Mouse (Mus musculus) A20 (cell line): ENCODE data around the gene Frs2.
"Not testable (repeated sequence)": the region's sequence is repeated elsewhere in the genome, so short reads cannot be mapped to it uniquely, and the experiment has no call there.

Source experiments
- DNase-seq: peaks from one replicate; pipeline ENCODE4 v3.0.0-alpha.2; 2011; ENCODE audit warnings: low read depth, low spot score

The Frs2 gene

GRCm38 (mm10) chr10:117043497-117044166 is 104.7 kb downstream of the Frs2 start:
- peak; percentile 65 for DNase-seq

GRCm38 (mm10) chr10:117042295-117042694 is 106.0 kb downstream of the Frs2 start:
- no peak for DNase-seq

DNA sequence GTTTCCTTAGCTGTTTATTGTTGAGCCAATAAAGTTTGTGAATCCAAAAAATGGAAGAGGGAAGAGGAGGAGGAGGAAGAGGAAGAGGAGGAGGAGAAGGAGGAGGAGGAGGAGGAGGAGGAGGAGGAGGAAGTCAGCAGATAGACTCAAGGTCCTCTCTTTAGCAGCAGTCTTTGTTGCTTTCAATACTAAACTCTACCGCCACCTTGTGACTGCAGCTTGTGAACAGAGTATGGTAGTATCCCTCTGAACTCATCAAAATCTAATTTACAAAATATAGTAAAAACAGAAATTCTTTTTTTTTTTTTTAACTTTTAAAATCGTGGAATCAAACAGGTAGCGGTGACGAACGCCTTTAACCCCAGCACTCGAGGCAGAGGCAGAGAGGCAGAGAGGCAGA is 108.0 kb downstream of the Frs2 start:
- DNase-seq = peak; percentile 50

GRCm38 (mm10) chr10:117033785-117034184 is 114.5 kb downstream of the Frs2 start:
- DNase-seq = peak; percentile 86

DNA sequence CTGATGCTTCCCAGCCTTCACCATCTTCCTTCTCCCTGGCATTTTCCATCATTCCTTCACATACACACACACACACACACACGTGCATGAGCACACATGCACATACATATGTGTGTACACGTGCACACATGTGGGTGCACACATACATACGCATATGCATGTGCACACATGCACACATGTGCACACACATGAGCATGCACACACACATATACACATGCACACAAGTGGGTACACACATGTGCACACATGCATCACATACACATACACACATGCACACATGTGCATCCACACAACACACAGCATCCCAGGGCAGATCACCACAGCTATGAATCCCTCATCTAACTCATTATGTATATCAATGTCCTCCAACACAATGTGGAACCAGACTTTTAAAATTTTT is 117.2 kb downstream of the Frs2 start:
- no peak for DNase-seq

DNA sequence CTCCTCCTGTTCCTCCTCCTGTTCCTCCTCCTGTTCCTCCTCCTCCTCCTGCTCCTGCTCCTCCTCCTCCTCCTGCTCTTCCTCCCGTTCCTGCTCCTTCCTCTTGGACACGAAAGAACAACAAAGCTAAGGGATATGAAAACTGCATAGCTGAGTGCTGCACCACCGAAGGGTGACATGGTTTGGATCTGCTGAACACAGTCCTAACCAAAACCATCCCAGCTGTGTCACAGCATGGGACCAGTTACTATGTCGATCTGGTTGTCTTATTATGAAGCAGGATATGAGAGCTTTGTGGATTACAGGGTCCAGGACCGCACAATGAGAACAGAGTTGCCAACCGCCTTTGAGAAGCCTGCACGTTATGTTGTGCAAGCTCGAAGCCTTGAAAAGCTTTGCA is 122.2 kb downstream of the Frs2 start:
- no peak for DNase-seq

DNA sequence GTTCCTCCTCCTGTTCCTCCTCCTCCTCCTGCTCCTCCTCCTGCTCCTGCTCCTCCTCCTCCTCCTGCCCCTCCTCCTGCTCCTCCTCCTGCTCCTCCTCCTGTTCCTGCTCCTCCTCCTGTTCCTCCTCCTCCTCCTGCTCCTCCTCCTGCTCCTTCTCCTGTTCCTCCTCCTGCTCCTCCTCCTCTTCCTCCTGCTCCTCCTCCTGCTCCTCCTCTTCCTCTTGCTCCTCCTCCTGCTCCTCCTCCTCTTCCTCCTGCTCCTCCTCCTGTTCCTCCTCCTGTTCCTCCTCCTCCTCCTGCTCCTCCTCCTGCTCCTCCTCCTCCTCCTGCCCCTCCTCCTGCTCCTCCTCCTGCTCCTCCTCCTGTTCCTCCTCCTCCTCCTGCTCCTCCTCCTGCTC is 122.6 kb downstream of the Frs2 start:
- DNase-seq = not testable (repeated sequence)

DNA sequence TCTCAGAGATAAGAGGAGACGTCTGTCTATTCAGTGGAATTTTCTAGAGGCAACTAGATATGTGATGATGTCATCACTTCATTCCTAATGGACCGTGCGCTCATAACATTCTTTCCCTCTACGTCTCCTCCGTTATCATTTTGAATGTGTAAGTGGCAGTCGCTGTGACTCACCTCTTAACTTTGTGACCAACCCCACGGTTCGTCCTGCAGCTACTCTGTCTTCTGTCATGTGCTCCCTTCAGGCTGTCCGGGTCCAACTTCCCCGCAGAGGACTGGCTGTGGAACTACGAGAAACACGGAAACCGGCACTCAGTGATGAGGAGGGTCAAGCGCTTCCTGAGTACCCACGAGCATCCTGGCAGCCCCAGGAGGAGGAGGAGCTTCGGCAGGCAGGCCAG is 124.6 kb downstream of the Frs2 start:
- DNase-seq = no peak

- no peak for DNase-seq
Observed at GRCm38 (mm10) chr10:117021020-117021754, 127.1 kb downstream of the Frs2 start.
